ENCODE assay signal across 19 mouse cellular contexts in genomic region chr1:133432566-133432965, GRCm38 (mm10). TPM values are rescaled to one million over a fixed set of nuclear protein-coding genes. Genes with fewer than 3 reads are reported as not detected.
DNase-seq lines count a peak whose midpoint lies in the region; ATAC-seq and TF ChIP-seq lines count a peak whose summit lies in the region.
"Had no signal": no experiment of that assay in that cellular context is flagged by ENCODE, and none has a peak within 500 bp of the region (broad histone marks: within the 10 kb centered on the region; RNA-seq: fewer than 3 reads in every experiment).

No protein-coding gene starts in this region.

- no peak overlapping the region for H3K4me3 ChIP-seq in forebrain, embryonic 10.5 days
- H3K4me3 ChIP-seq in forebrain, embryonic 16.5 days (replicated peaks; ENCODE audit: low read length) = no peak overlapping the region
- H3K4me3 ChIP-seq in midbrain, embryonic 10.5 days = no peak overlapping the region
- H3K4me3 ChIP-seq in midbrain, embryonic 16.5 days (ENCODE audit: low read depth, low read length) = no peak overlapping the region
- no peak overlapping the region for H3K4me3 ChIP-seq in thymus, adult 2 months (ENCODE audit: control insufficient read depth, insufficient read depth, low read length)
- H3K4me3 ChIP-seq: embryonic facial prominence, embryonic 13.5 days; gastrocnemius, adult 2 months; heart, embryonic 13.5 days; hindbrain, embryonic 13.5 days had no signal

- ATAC-seq in forebrain, embryonic 16.5 days = no peak
- no peak for ATAC-seq in midbrain, embryonic 16.5 days
- ATAC-seq: hindbrain, postnatal 0 days had no signal

- no peaks in the 10 kb centered on the region for H3K27me3 ChIP-seq in forebrain, embryonic 10.5 days (ENCODE audit: poor library complexity, severe bottlenecking)
- no peaks in the 10 kb centered on the region for H3K27me3 ChIP-seq in forebrain, embryonic 16.5 days (replicated peaks; ENCODE audit: control insufficient read depth, insufficient read depth, low read length)
- H3K27me3 ChIP-seq in midbrain, embryonic 10.5 days (ENCODE audit: low read depth, poor library complexity, severe bottlenecking) = no peaks in the 10 kb centered on the region
- H3K27me3 ChIP-seq in midbrain, embryonic 16.5 days (ENCODE audit: control insufficient read depth, insufficient read depth, low read depth, low read length) = no peaks in the 10 kb centered on the region
- no peaks in the 10 kb centered on the region for H3K27me3 ChIP-seq in thymus, adult 2 months (ENCODE audit: control insufficient read depth, insufficient read depth, low read length)
- H3K27me3 ChIP-seq: embryonic facial prominence, embryonic 13.5 days; hindbrain, embryonic 13.5 days had no signal

- H3K9ac ChIP-seq in forebrain, embryonic 16.5 days (replicated peaks; ENCODE audit: low read depth, low read length) = no peak overlapping the region
- H3K9ac ChIP-seq in midbrain, embryonic 16.5 days (ENCODE audit: low read depth, low read length) = no peak overlapping the region
- H3K9ac ChIP-seq: embryonic facial prominence, embryonic 13.5 days; heart, embryonic 13.5 days; hindbrain, embryonic 13.5 days had no signal

- H3K36me3 ChIP-seq in forebrain, embryonic 10.5 days (replicated peaks) = no peaks in the 10 kb centered on the region
- no peaks in the 10 kb centered on the region for H3K36me3 ChIP-seq in forebrain, embryonic 16.5 days (ENCODE audit: control insufficient read depth, insufficient read depth)
- H3K36me3 ChIP-seq in midbrain, embryonic 10.5 days = peaks cover 7% of the 10 kb centered on the region; the same call in 1 of the 2 replicates
- H3K36me3 ChIP-seq in midbrain, embryonic 16.5 days (ENCODE audit: control insufficient read depth, insufficient read depth, low read length) = no peaks in the 10 kb centered on the region
- H3K36me3 ChIP-seq in thymus, adult 2 months (ENCODE audit: control insufficient read depth, insufficient read depth, low read length) = no peaks in the 10 kb centered on the region
- H3K36me3 ChIP-seq: embryonic facial prominence, embryonic 13.5 days; heart, embryonic 13.5 days; hindbrain, embryonic 13.5 days had no signal

- DNase-seq in forebrain, embryonic 10.5 days (ENCODE audit: extremely low spot score, low spot score) = no peak
- DNase-seq in midbrain, embryonic 10.5 days (ENCODE audit: low spot score) = no peak
- DNase-seq in urinary bladder, postnatal 14 days (ENCODE audit: low spot score) = peak; percentile 14
- no peak for DNase-seq in urinary bladder, adult 18-20 months (ENCODE audit: low spot score in 2 of 2)
- no peak for DNase-seq in thymus, adult 2 months
- DNase-seq: adrenal gland, postnatal 10 days; cerebellum, adult 11 months; cerebellum, adult 8-10 months; cerebellum, postnatal 14 days; gastrocnemius, adult 2 months; gastrocnemius, postnatal 36 days; heart, adult 11 months; heart, postnatal 36 days had no signal

- H3K27ac ChIP-seq in forebrain, embryonic 10.5 days = peak overlapping the region; percentile 76
- no peak overlapping the region for H3K27ac ChIP-seq in forebrain, embryonic 16.5 days (ENCODE audit: low read length)
- H3K27ac ChIP-seq in midbrain, embryonic 10.5 days (replicated peaks) = peak overlapping the region; percentile 76
- no peak overlapping the region for H3K27ac ChIP-seq in midbrain, embryonic 16.5 days (ENCODE audit: low read length)
- no peak overlapping the region for H3K27ac ChIP-seq in thymus, adult 2 months (ENCODE audit: control insufficient read depth, insufficient read depth, low read length)
- H3K27ac ChIP-seq: embryonic facial prominence, embryonic 13.5 days; gastrocnemius, adult 2 months; heart, embryonic 13.5 days; hindbrain, embryonic 13.5 days; hindbrain, postnatal 0 days had no signal

- TF ChIP-seq CTCF in thymus, adult 2 months (IDR thresholded peaks at IDR 0.05; ENCODE audit: borderline replicate concordance, control insufficient read depth, extremely low read depth, insufficient read depth, low read length, poor library complexity) = no peak

- TF ChIP-seq POLR2A in thymus, adult 2 months (IDR thresholded peaks at IDR 0.05; ENCODE audit: control insufficient read depth, extremely low read depth, insufficient read depth, low read length, poor library complexity) = no peak

- peaks cover 18% of the 10 kb centered on the region for H3K9me3 ChIP-seq in forebrain, embryonic 10.5 days
- 0 out of 2 replicates have a peak, but pooled peaks cover 8% of the 10 kb centered on the region for H3K9me3 ChIP-seq in forebrain, embryonic 16.5 days (ENCODE audit: control insufficient read depth, low read length)
- peaks cover 14% of the 10 kb centered on the region; the same call in 1 of the 2 replicates for H3K9me3 ChIP-seq in midbrain, embryonic 10.5 days (replicated peaks)
- peaks cover 2% of the 10 kb centered on the region; the same call in 1 of the 2 replicates for H3K9me3 ChIP-seq in midbrain, embryonic 16.5 days (replicated peaks; ENCODE audit: control insufficient read depth, low read length, poor library complexity, severe bottlenecking)

- H3K4me2 ChIP-seq in forebrain, embryonic 16.5 days (ENCODE audit: low read length) = no peak overlapping the region
- no peak overlapping the region for H3K4me2 ChIP-seq in midbrain, embryonic 16.5 days (ENCODE audit: low read length)
- H3K4me2 ChIP-seq: embryonic facial prominence, embryonic 13.5 days; heart, embryonic 13.5 days; hindbrain, embryonic 13.5 days had no signal

- WGBS in forebrain, embryonic 10.5 days = 13% methylated on average over 2 of the region's 2 CpGs
- 30% methylated on average over 2 of the region's 2 CpGs for WGBS in forebrain, embryonic 16.5 days
- 8% methylated on average over 2 of the region's 2 CpGs for WGBS in midbrain, embryonic 10.5 days
- WGBS in midbrain, embryonic 16.5 days = 24% methylated on average over 2 of the region's 2 CpGs
- WGBS in thymus, adult 2 months = 64% methylated on average over 2 of the region's 2 CpGs

- peaks cover 45% of the 10 kb centered on the region for H3K4me1 ChIP-seq in forebrain, embryonic 10.5 days
- H3K4me1 ChIP-seq in forebrain, embryonic 16.5 days (replicated peaks; ENCODE audit: control insufficient read depth, insufficient read depth, low read length) = peaks cover 13% of the 10 kb centered on the region
- peaks cover 54% of the 10 kb centered on the region for H3K4me1 ChIP-seq in midbrain, embryonic 10.5 days
- H3K4me1 ChIP-seq in midbrain, embryonic 16.5 days (ENCODE audit: control insufficient read depth, insufficient read depth, low read length) = peaks cover 13% of the 10 kb centered on the region
- H3K4me1 ChIP-seq in thymus, adult 2 months (replicated peaks; ENCODE audit: control insufficient read depth, insufficient read depth, low read length) = no peaks in the 10 kb centered on the region

RNA-seq across cellular contexts. Expression of gene Sox13, which starts 8.4 kb away (rescaled TPM):
- polyA plus RNA-seq in forebrain, embryonic 10.5 days (2016; fragmentation: Nextera tagmentation; extraction: Ambion mirVana) = 12.5 and 14.1 TPM in 2 replicates
- polyA plus RNA-seq in forebrain, embryonic 16.5 days (2015; fragmentation: Nextera tagmentation; extraction: Ambion mirVana) = 3.6 and 4.4 TPM in 2 replicates
- 28.5 and 32.0 TPM in 2 replicates for polyA plus RNA-seq in midbrain, embryonic 10.5 days (2016; fragmentation: Nextera tagmentation; extraction: Ambion mirVana)
- 5.3 and 7.4 TPM in 2 replicates for polyA plus RNA-seq in midbrain, embryonic 16.5 days (2015; fragmentation: Nextera tagmentation; extraction: Ambion mirVana)
- polyA plus RNA-seq in thymus, adult 2 months (2012; rRNA removed) = 17.2 and 22.1 TPM in 2 replicates

Comparison
In these comparisons a context has a peak if more than half of its experiments do, and no peak if none do; other contexts are left out.
1. H3K27ac ChIP-seq: peak in forebrain, embryonic 10.5 days (single experiment) and midbrain, embryonic 10.5 days (single experiment); none in forebrain, embryonic 16.5 days (single experiment), midbrain, embryonic 16.5 days (single experiment) and thymus, adult 2 months (single experiment).